ENCODE assay signal across 1 mouse cellular context in genomic region chr12:72962761-72963160, GRCm38 (mm10).
A peak's percentile ranks its signal among the peaks of the same experiment; 100 is the strongest.
TF ChIP-seq lines count a peak whose summit lies in the region.

No protein-coding gene starts in this region.

TF ChIP-seq in MEL, 35 proteins besides CTCF, POLR2A, EP300 and RAD21:
- TF ChIP-seq HCFC1 (IDR thresholded peaks at IDR 0.05; ENCODE audit: low read depth, low read length) (no peak), SMC3 (IDR thresholded peaks at IDR 0.05; ENCODE audit: low read depth, low read length) (peak; percentile 20; the same call in 1 of the 2 replicates)
